Mouse (Mus musculus) thymus, adult 18-20 months (tissue): Measurements from ENCODE around the gene Fhl5.
"Not testable (repeated sequence)": the region's sequence is repeated elsewhere in the genome, so short reads cannot be mapped to it uniquely, and the experiment has no call there.

Experiments used
- DNase-seq, 2 experiments: peaks; one replicate each; pipeline ENCODE4 v3.0.0; 2022; ENCODE audit warnings: mixed read lengths in 2 of 2

Gene Fhl5

DNA sequence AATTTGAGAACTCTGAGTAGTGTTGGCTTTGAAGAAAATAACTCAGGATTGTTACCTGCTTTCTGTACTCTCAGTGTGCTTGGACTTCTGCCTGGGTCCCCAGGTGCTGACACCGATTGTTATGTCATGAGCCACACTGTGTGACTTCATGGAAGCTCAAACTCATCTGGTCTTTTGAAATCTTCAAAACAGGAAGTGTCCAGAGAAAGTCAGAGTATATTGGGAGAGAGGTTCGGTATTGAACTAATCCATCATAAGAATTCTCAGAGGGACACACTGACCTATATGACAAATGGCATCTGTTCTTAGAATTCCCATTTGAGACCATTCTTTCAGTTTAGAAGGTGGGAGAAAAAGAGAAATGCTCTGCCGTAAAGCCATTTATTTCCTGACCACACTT, at the start of gene Fhl5:
Gene Fhl5, minus strand, starts transcription at position 101 of the 400 bp plus-strand sequence.
- DNase-seq = no peak

DNA sequence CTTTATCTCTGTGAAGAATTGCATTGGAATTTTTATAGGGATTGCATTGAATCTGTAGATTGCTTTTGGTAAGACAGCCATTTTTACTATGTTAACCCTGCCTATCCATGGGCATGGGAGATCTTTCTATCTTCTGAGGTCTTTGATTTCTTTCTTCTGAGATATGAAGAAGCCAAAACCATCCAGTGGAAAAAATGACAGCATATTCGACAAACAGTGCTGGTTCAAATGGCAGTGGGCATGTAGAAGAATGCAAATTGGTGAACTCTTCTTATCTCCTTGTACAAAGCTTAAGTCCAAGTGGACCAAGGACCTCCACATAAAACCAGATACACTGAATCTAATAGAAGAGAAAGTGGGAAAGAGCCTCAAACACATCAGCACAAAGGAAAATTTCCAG, 42.3 kb upstream of the Fhl5 start:
- DNase-seq = not testable (repeated sequence)

DNA sequence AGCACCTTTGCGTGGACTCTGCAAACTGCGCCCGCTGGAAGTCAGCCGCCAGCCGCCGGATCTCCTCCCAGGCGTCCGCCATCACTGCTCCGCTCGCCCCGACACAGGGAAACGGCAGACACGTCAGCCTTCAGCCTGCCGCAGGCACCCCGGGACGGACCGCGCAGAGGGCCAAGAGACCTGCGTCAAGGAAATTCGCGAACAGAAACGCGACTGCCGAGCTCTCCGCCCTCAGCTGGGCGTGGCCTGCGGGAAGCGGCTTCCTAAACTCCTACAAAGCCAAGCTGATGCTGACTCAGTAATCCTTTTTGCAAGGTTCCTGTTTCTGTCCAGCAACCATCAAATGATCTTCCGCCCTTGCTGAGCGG, 39.0 kb upstream of the Fhl5 start, which contains the start of gene Ufl1:
Gene Ufl1, minus strand, starts transcription at position 151 of the 368 bp plus-strand sequence.
- peak; percentile 91 for DNase-seq

DNA sequence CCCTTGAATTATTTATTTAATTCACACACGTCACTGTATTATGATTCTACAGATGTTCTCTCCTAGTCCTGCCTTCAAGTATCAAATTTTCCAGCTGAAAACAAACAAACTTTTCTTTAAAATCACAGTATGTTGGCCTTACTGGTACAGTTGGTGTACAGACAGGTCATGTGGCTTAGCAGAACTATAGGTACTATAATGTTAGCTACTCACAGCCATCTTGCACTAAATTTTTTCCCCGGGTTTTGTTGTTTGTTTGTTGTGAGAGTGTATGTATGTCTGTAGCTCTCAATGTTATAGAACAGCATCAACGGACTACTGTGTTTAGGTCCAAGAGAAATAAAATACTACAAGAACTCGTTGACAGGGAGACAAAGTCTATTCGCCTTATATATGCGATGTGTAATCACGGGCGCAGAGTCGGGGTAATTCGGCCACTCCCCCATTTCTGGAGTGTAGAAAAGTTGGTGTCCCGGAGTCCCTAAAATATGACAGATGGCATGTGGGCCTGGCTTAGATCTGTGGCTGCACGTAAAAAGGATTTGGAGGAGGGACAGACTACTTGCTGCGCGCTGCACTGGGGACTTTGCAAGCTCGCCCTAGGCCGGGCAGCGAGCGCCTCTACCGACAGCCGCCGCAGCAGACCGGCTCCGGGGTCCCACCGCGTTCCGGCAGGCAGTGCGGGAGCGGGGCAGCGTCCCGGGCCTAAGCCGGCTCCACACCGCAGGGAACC, 38.4 kb upstream of the Fhl5 start:
- DNase-seq = no peak

DNA sequence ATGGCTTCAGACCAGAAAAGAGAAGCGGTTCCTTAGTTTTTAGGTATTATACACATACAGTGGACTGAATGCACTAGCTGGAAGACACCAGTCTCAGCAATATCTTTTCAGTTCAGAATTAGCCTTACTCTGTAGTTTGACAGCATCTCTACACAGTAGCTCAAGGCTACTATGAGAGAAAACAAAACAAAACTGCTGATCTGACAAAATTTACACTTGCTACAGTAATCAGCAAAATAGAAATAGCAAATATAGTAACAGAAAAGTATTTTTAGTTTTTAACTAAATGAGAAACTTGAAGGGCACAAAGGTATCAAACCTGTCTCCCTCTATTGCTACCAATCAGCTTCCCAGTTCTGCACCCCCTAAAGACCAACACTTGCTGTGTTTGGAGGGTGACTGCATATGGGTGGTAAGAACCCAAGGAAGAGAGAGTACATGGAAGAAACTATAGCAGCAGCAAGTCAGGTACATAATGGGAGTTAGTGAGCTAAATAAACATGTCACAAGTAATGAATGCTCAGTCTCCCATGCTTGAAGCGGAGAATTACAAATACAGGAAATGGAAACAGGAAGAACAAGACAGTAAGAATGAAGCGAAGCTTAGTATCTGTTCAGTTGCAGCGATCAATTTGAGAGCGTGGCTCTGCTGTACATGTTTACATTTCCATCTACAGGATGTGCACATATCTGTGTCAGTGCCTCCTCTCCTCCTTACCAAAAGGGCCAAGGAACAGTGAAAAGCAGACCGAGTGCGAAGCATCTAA, 30.4 kb upstream of the Fhl5 start:
- no peak for DNase-seq

DNA sequence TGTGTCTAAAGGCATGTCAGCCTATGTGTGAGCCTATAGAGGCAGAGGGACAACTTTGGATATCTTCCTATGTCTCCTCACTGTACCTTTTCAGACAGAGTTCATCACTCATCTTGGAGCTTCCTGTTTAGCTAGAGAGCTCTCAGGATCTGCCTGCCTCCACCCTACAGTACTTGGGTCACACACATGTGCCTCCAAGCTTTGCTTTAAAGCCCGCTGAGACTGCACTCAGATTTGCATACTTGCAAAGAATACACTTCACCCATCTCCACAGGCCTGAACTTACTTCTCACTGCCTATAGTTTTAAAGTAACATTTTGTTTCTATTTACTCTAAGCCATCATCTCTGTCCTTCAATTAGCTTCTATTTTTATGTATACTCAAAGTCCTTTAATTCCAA, 29.2 kb upstream of the Fhl5 start:
- no peak for DNase-seq

DNA sequence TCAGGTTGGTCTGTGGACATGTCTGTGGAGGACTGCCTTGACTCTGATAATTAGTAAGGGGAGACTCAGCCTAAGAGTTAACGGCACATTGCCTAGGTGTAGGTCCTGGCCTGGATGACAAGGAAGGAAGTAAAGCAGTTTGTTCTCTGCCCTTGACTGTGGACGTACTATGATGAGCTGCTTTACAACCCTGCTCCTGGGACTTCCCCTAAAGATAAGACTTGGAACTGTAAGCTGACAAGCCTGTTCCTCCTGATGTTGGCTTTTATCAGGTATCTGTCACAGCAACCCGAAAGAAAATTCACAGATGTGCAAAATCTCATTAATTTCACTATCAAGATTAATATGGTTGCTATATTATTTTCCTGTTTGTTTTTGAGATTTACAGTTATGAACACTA, 24.5 kb upstream of the Fhl5 start:
- DNase-seq = no peak

DNA sequence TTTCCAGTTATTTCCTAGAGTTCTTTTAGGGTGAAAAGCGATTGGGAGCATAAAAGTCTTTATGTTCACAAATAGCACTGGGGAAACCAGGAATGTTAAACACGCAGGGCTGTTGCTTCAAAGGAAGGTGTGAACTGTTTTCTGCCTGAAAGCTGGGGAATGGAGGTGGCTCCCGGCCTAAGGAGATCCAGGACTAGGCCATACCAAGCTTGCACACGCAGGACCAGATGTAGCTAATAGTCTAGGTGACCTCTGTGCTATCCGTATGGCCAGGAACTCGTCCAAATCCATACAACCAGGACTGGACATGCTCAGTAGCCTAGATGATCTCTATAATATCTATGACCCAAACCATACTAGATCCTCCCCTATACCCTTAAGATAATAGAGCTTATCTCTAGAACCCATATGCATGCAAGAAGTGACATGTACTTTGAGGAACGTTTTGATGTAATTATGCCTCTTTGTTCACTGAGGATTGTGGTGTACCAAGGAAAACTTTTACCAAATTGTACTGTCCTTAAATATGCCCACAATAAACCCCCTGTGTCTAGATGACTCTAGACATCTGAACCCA, 15.2 kb upstream of the Fhl5 start:
- DNase-seq = no peak

DNA sequence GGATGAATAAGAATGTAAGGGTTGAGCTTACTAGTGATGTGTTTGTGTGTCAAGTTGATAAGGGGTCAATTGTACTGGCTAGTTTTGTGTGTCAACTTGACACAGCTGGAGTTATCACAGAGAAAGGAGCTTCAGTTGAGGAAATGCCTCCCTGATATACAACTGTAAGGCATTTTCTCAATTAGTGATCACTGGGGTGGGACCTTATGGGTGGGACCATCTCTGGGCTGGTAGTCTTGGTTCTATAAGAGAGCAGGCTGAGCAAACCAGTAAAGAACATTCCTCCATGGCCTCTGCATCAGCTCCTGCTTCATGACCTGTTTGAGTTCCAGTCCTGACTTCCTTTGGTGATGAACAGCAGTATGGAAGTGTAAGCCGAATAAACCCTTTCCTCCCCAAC, 7.0 kb downstream of the Fhl5 start:
- DNase-seq = not testable (repeated sequence)

DNA sequence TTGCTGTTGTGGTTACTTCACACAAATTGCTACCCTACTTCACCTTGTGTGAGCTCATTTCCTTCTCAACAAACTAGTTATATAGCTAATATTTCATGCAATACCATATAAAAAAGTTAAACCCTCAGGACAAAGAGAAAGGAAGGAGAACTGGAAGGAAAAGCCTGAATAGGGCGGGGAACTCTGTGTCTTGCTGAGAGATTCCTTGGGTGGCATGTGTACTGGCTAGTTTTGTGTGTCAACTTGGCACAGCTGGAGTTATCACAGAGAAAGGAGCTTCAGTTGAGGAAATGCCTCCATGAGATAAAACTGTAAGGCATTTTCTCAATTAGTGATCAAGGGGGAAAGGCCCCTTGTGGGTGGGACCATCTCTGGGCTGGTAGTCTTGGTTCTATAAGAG, 8.9 kb downstream of the Fhl5 start:
- DNase-seq = not testable (repeated sequence)

DNA sequence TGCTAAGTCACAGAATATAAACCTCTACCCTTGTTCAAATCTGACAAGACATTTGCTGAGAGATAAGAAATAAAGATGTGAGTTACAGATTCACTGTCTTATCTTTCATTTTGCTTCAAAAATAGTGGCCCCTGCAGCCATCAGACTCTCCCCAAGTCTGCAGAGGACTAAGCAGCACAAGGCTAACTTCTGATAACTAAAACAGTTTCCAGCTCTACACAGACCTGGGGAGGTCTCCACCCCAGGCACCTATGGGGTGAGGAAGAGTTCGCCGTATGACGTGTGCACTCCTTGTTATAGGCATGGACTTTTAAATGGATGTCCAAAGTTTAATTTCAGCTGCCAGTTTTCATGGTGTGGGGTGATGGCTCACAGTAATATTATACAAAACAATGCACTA, 10.1 kb downstream of the Fhl5 start:
- DNase-seq = no peak

DNA sequence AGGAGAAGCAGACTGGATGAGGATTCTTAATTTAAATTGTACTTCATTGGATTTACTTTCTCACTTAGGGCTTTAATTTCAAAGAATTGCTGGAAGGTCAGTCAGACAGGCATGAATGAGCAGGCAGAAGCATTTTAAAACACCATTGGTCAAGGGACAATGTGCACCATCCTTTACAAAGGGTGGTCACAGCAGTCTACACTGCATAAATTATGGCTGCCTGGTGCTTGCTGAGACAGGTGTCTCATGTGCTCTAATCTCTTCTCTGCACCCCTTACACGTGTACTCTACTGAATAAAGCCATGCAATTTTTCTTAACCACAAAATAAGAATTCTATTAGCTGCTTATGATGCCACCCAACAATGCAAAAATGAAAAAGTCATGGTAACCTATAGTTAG, 15.1 kb downstream of the Fhl5 start:
- no peak for DNase-seq

DNA sequence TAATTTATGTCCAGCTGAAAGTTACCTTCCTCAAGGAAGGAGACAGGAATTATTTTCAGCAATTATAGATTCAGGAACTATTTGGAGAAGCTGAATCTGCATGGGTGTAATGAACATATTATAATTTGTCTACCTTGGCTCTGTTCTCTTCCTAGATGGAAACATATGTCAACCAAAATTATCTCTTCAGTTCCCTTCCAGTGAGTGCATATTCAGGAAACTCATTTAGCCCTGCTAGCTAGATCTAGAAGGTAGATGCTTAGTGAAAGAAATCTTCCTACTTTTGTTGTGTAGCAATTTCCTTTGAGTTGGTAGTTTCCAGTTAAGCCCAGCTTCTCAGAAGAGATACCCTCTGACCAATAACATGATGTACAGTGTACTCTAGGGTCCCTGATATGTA, 20.7 kb downstream of the Fhl5 start:
- DNase-seq = no peak

DNA sequence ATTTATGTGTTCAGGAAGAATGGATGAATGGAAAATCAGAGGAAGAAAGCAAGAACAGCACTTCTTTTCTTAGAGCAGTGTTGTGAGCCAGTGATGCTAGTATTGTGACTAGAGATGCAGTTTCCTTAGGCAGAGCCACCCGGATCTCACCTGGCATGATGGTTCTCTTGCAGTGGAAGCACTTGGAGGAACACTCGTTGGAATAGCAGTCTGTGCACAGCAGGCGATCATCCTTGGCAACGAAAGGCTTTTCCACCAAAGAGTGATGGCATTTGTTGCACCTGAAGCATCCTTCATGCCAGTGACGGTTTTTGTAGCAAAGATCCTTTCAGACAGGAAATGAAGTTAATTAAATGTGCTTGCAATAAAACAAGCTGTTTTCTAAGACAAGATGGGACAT, 29.2 kb downstream of the Fhl5 start:
- no peak for DNase-seq

DNA sequence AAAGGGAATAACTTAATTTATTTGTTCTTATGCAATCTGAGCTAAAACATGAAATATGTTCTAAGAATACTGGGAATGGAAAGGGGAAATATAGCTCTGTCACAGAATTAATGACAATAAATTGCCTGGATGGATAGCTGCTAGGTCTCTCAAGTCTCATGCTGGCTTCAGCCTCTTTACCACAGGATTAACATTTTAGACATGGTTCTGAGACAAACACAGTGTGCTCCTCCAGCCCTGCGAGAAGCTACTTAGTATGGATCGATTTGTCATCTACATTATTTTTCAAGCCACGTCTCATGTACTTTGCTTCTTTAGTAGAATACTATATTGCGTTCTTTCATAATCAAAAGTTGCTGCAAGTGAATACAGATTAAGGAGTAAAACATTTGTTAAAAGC, 36.5 kb downstream of the Fhl5 start:
- DNase-seq = no peak

DNA sequence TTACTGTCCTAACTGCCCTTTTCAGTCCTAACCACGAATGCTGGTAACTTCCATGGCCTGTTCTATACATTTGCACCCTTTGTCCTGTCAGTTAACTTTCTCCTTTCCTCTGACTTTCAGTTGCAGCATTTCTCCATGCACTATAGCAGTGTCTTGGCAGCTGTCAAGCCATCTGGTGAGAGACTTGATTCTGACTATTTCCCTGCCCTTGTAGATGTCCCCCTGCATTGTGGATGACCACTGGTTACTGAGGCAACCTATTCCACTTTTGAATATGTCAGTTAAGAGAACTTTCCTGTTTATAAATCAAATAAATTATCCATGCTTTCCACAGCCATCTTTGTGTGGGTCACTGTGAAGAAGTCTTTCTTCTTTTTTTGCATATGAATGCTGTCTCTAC, 45.4 kb downstream of the Fhl5 start:
- DNase-seq = no peak

DNA sequence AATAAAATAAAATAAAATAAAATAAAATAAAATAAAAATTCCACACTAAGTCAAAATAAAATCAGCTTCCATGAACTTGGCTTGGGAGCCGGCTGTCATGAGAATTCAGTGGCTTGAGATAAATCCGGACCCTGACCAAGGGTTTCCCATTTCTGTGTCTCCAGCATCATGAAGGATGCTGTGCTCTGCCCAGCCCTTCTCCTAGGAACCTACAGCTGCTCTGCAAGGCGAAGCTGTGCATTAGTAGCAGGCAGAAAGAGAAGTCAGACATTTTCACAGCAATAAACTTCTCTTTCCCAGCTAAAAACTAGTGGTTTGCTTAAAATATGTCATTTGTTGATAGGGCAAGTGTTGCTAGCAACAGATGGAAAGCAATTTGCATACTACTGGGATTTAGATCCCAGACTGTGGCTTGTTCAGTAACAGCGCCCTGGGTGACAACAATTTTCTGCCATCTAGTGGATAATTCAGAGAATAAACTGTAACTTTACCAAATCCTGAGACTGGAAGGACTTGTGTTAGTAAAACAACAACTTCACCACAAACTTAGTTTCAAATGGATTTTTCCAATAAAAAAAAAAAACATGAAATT, 63.0 kb downstream of the Fhl5 start:
- no peak for DNase-seq
